Mouse (Mus musculus) embryonic facial prominence, embryonic 12.5 days (tissue): ENCODE results near the gene 4930544D05Rik. TPM values are rescaled to one million over a fixed set of nuclear protein-coding genes. Genes with fewer than 3 reads are reported as not detected.

ENCODE experiments used
- ATAC-seq: fragments of 200-750 bp; cut with Nextera tagmentation; 2 replicates; pipeline ENCODE4 v1.8.0; 2017; ENCODE audit not compliant: insufficient number of reproducible peaks, insufficient read depth, low FRiP score, low TSS enrichment
- H3K27ac ChIP-seq: fragments of 300-500 bp; sonication (generic); 2 replicates; pipeline ENCODE4 v1.5.1; 2016; ENCODE audit warnings: mild to moderate bottlenecking
- H3K27me3 ChIP-seq: fragments of 300-500 bp; sonication (generic); 2 replicates; pipeline ENCODE4 v1.6.1; 2016; ENCODE audit warnings: mild to moderate bottlenecking, moderate library complexity
- H3K36me3 ChIP-seq: fragments of 300-500 bp; sonication (generic); 2 replicates; pipeline ENCODE4 v1.6.1; 2016; ENCODE audit warnings: mild to moderate bottlenecking
- H3K4me1 ChIP-seq: fragments of 300-500 bp; sonication (generic); 2 replicates; pipeline ENCODE4 v1.6.1; 2016
- H3K4me2 ChIP-seq: fragments of 300-500 bp; sonication (generic); replicated peaks from 2 replicates; pipeline ENCODE4 v1.6.1; 2016; ENCODE audit warnings: mild to moderate bottlenecking, moderate library complexity
- H3K4me3 ChIP-seq: fragments of 300-500 bp; sonication (generic); 2 replicates; pipeline ENCODE4 v1.5.1; 2016; ENCODE audit warnings: mild to moderate bottlenecking
- H3K9ac ChIP-seq: fragments of 300-500 bp; sonication (generic); 2 replicates; pipeline ENCODE4 v1.6.1; 2016; ENCODE audit warnings: mild to moderate bottlenecking, moderate library complexity
- H3K9me3 ChIP-seq: fragments of 300-500 bp; sonication (generic); 2 replicates; pipeline ENCODE4 v1.6.1; 2016; ENCODE audit warnings: mild to moderate bottlenecking, moderate library complexity
- WGBS: fragments of 180-500 bp; shearing (Covaris S2); methylation state at CpG from one replicate; pipeline ENCODE4 v1.1.7; 2016; 5-methylcytosine and 5-hydroxymethylcytosine counted together
- polyA plus RNA-seq: library from polyadenylated mRNA; unstranded; fragments of >200 nt; fragmentation: Nextera tagmentation; extraction: Ambion mirVana; gene quantifications from 2 replicates; pipeline ENCODE4 v1.2.1, GENCODE M21; 2016

Gene 4930544D05Rik
- polyA plus RNA-seq, 1 experiment from 2014 or later: not detected

DNA sequence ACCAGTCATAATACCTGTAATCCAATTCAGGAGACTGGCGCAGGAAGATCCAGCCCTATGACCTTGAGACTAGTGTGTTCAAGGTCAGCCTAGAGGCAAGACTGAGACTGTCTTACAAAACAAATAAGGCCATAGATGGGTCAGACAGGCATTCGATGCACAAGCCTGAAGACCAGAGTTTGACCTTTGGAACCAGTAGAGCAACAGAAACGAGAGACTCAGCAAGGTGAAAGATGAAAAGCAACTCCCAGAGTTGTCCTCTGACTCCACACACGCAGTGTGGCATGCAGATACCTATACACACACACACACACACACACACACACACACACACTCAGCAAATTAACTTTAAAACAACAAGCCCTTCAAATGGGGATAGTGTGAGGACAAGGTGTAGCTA lies 11.2 kb downstream of the 4930544D05Rik start:
- H3K4me1 ChIP-seq: no peaks in the 10 kb centered on the region
- H3K4me2 ChIP-seq: no peak overlapping the region
- no peak overlapping the region for H3K27ac ChIP-seq
- no peak overlapping the region for H3K4me3 ChIP-seq
- no peak overlapping the region for H3K9ac ChIP-seq
- WGBS: 65% methylated on average over 4 of the region's 4 CpGs
- no peaks in the 10 kb centered on the region for H3K27me3 ChIP-seq
- H3K36me3 ChIP-seq: no peaks in the 10 kb centered on the region
- ATAC-seq: no peak
- no peaks in the 10 kb centered on the region for H3K9me3 ChIP-seq

DNA sequence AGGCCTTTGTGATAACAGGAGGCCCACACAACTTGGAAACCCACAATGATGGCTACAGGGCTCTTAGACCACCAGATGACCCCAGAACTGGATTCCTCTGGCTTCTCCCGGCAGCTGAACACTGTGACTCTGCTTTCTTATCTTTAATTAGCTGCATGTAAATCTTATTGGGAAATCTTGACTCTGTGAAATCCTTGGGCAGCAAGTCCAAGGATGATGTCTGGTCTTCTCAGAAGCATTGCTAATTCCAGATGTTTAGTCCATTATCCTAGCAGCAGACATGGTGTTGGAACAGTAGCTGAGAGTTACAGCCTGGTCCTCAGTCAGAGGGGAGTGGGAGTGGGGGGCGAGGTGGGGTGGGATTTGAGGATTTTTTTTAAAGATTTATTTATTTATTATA lies 12.8 kb downstream of the 4930544D05Rik start:
- H3K4me3 ChIP-seq: no peak overlapping the region

DNA sequence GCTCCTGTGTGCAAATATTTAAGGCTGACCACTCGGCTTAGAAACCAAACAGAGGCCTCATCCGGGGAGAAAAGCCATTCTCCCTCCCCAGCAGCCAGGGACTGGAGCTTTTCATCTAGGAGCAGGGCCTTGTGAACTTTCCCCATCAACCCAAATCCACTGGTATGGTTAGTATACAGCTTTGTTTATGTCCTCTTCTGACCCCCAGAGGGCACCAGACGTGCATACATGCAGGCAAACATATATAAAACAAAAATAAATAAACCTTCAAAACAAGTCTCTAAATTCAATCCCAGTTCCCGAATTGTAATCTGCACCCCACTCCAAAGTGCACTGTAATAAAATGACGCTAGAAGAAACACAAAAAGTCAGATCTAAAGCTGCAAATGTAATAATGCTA lies 13.9 kb downstream of the 4930544D05Rik start:
- Histone ChIP-seq H3K4me3 (no peak overlapping the region), H3K9me3 (no peaks in the 10 kb centered on the region), H3K4me1 (no peaks in the 10 kb centered on the region), H3K4me2 (no peak overlapping the region), H3K27ac (no peak overlapping the region), H3K9ac (no peak overlapping the region), H3K27me3 (no peaks in the 10 kb centered on the region), H3K36me3 (no peaks in the 10 kb centered on the region)
- 60% methylated on average over 5 of the region's 5 CpGs for WGBS
- no peak for ATAC-seq

More for the DNA sequence above, 12.8 kb downstream of the 4930544D05Rik start:
- no peaks in the 10 kb centered on the region for H3K36me3 ChIP-seq
- ATAC-seq: no peak
- H3K4me1 ChIP-seq: no peaks in the 10 kb centered on the region
- no peaks in the 10 kb centered on the region for H3K27me3 ChIP-seq
- H3K27ac ChIP-seq: no peak overlapping the region
- WGBS: 74% methylated on average over 2 of the region's 2 CpGs
- no peak overlapping the region for H3K9ac ChIP-seq
- no peak overlapping the region for H3K4me2 ChIP-seq
- H3K9me3 ChIP-seq: no peaks in the 10 kb centered on the region

DNA sequence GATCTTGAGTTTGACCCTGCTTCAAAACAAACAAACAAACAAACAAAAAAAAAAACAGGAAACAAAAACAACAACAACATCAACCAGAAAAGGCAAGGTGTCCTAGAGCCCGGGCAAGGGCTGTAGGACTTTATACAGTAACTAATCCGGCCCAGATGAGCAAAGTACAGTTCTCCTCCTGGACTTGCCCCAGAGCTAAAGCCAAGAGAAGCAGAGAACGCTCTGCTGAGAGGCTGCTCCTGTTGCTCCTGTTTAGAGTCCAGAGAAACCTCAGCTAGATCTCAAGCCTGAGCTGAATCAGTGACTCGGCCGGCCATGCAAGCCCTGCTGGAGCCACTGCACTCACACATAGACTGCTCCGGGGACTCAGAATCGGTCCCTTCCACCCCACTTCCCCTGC lies 14.5 kb downstream of the 4930544D05Rik start:
- H3K9me3 ChIP-seq: no peaks in the 10 kb centered on the region
- 73% methylated on average over 7 of the region's 7 CpGs for WGBS
- H3K4me3 ChIP-seq: no peak overlapping the region
- ATAC-seq: no peak
- no peak overlapping the region for H3K9ac ChIP-seq
- H3K27me3 ChIP-seq: no peaks in the 10 kb centered on the region
- H3K4me1 ChIP-seq: no peaks in the 10 kb centered on the region
- H3K4me2 ChIP-seq: no peak overlapping the region
- no peak overlapping the region for H3K27ac ChIP-seq
- no peaks in the 10 kb centered on the region for H3K36me3 ChIP-seq

DNA sequence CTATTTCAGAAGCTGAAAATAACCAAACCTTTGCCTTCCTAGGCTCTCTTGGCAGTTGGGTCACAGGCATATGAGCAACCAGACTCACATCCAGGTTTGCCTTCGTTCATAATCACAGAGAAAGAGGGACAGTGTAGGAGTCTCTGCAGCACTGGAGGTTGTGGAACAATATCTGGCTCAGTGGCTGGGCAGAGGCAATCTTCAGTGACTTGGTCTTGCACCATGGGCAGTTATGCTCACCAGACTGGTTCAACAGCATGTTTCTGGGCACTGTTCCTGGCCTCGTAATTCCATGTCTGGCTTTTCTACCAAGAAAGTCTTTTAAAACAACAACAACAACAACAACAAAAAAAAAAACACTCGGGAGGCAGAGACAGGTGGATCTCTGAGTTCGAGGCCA lies 20.0 kb downstream of the 4930544D05Rik start:
- H3K9ac ChIP-seq: no peak overlapping the region
- ATAC-seq: no peak
- H3K27me3 ChIP-seq: no peaks in the 10 kb centered on the region
- no peak overlapping the region for H3K27ac ChIP-seq
- no peak overlapping the region for H3K4me3 ChIP-seq
- no peaks in the 10 kb centered on the region for H3K9me3 ChIP-seq
- no peaks in the 10 kb centered on the region for H3K4me1 ChIP-seq
- WGBS: 78% methylated on average over 4 of the region's 4 CpGs
- no peak overlapping the region for H3K4me2 ChIP-seq
- no peaks in the 10 kb centered on the region for H3K36me3 ChIP-seq

DNA sequence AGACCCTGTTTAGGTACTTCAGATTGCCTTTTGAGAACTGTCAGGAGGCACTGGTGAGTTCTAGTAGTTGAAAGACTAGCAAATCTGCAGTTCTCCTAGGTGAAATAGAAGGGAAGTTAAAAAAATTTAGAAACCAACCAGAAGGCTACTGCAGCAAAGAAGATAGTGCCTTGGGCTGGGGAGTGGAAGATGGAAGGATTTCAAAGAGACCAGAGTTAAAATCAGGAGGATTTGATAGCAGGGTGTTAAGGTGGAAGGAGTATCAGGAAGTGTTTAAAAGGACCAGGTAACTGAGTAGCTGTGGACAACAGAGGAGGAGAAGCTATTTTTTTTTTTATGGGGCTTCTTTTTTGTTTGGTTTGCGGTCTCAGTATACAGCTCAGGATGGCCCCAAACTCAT lies 22.1 kb downstream of the 4930544D05Rik start:
- WGBS: 100% methylated on average over 1 of the region's 1 CpGs
- no peak overlapping the region for H3K9ac ChIP-seq
- H3K27ac ChIP-seq: no peak overlapping the region
- H3K9me3 ChIP-seq: no peaks in the 10 kb centered on the region
- peaks cover 3% of the 10 kb centered on the region; the same call in 1 of the 2 replicates for H3K36me3 ChIP-seq
- H3K4me1 ChIP-seq: no peaks in the 10 kb centered on the region
- no peak overlapping the region for H3K4me3 ChIP-seq
- H3K4me2 ChIP-seq: no peak overlapping the region
- no peaks in the 10 kb centered on the region for H3K27me3 ChIP-seq
- ATAC-seq: no peak

DNA sequence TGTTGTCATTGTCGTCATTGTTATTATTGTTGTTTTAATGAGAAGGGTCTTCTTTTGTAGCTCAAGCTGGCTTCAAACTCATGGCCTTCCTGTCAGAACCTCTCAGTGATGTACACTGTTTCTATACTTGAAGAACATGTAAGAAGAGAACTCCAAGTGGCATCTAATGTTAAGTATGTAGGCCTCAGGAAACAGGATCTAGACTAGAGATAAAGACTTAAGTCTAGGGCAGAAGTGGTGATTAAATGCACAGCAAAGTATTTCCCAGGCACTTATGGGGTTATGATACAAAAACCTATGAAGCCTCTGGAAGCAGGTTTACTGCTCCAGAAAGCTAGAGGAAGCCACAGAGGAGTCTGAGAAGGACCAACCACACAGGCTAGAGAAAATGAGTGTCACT lies 22.6 kb downstream of the 4930544D05Rik start:
- H3K9me3 ChIP-seq: no peaks in the 10 kb centered on the region
- 82% methylated on average over 1 of the region's 1 CpGs for WGBS

DNA sequence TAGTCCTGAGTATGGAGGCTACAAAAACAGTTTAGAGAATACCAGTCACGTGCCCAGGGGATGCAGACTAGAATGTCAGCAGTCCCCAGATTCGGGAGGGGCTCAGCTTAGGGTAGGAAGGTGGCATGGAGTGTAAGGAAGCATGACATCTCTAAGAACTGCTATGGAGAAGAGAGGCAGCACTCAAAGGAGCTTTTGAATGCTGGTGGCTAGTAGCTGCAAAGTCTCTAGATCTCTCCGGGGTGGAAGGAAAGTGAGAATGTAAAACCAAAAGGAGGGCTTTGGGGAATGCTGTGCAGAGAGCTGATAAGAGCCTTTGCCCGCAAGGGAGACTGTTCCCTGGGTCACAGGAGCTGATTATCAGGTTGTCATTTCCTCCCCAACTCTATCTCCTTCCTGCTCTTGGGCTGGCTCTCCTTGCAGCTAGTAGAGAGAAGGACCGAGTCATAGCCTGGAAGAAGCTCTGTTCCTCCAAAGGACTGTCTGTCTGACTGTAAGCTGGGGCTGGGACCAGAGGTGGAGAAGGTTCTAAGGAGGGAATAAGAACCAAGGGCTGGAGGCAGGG lies 23.1 kb downstream of the 4930544D05Rik start, which contains the start of gene Gp1ba:
TSS of gene Gp1ba (plus strand) at position 409 of the 565 bp plus-strand sequence.
- H3K4me3 ChIP-seq: no peak within 1 kb of the TSS
- H3K36me3 ChIP-seq: peaks cover 11% of the 10 kb centered on the region; the same call in 1 of the 2 replicates
- H3K9me3 ChIP-seq: no peaks in the 10 kb centered on the region
- H3K4me2 ChIP-seq: no peak within 1 kb of the TSS
- H3K4me1 ChIP-seq: no peaks in the 10 kb centered on the region
- H3K27me3 ChIP-seq: no peaks in the 10 kb centered on the region
- no peak within 1 kb of the TSS for H3K9ac ChIP-seq
- no peak for ATAC-seq
- H3K27ac ChIP-seq: no peak within 1 kb of the TSS
- 49% methylated on average over 5 of the region's 5 CpGs for WGBS

More for the DNA sequence above, 22.6 kb downstream of the 4930544D05Rik start:
- no peak overlapping the region for H3K27ac ChIP-seq
- no peaks in the 10 kb centered on the region for H3K4me1 ChIP-seq
- no peaks in the 10 kb centered on the region for H3K27me3 ChIP-seq
- no peak overlapping the region for H3K4me3 ChIP-seq
- no peak overlapping the region for H3K9ac ChIP-seq
- peaks cover 8% of the 10 kb centered on the region; the same call in 1 of the 2 replicates for H3K36me3 ChIP-seq
- no peak overlapping the region for H3K4me2 ChIP-seq
- ATAC-seq: no peak

DNA sequence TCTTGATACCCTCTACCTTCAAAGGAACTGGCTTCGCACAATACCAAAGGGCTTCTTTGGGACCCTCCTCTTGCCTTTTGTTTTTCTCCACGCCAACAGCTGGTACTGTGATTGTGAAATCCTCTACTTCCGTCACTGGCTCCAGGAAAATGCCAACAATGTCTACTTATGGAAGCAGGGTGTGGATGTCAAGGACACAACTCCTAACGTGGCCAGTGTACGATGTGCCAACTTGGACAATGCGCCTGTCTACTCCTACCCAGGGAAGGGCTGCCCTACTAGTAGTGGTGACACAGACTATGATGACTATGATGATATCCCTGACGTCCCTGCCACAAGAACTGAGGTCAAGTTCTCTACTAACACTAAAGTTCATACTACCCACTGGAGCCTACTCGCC lies 24.3 kb downstream of the 4930544D05Rik start:
- Histone ChIP-seq H3K27me3 (no peaks in the 10 kb centered on the region), H3K4me3 (no peak overlapping the region), H3K27ac (no peak overlapping the region), H3K4me1 (0 out of 2 replicates have a peak, but pooled peaks cover under 1% of the 10 kb centered on the region), H3K4me2 (no peak overlapping the region), H3K9me3 (no peaks in the 10 kb centered on the region), H3K36me3 (peaks cover 22% of the 10 kb centered on the region), H3K9ac (no peak overlapping the region)
- no peak for ATAC-seq
- 83% methylated on average over 8 of the region's 8 CpGs for WGBS

DNA sequence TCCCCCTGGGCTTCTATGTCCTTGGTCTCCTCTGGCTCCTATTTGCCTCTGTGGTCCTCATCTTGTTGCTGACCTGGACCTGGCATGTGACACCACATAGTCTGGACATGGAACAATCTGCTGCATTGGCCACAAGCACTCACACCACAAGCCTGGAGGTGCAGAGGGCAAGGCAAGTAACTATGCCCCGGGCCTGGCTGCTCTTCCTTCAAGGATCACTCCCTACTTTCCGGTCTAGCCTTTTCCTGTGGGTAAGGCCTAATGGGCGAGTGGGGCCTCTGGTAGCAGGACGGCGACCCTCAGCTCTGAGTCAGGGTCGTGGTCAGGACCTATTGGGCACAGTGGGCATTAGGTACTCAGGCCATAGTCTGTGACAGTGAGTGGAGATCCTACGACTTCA lies 25.6 kb downstream of the 4930544D05Rik start:
- no peaks in the 10 kb centered on the region for H3K27me3 ChIP-seq
- H3K36me3 ChIP-seq: peaks cover 30% of the 10 kb centered on the region
- H3K27ac ChIP-seq: no peak overlapping the region
- H3K9ac ChIP-seq: no peak overlapping the region
- 78% methylated on average over 7 of the region's 7 CpGs for WGBS
- no peaks in the 10 kb centered on the region for H3K9me3 ChIP-seq
- no peak overlapping the region for H3K4me3 ChIP-seq
- H3K4me1 ChIP-seq: peaks cover 12% of the 10 kb centered on the region
- no peak overlapping the region for H3K4me2 ChIP-seq
- ATAC-seq: no peak

DNA sequence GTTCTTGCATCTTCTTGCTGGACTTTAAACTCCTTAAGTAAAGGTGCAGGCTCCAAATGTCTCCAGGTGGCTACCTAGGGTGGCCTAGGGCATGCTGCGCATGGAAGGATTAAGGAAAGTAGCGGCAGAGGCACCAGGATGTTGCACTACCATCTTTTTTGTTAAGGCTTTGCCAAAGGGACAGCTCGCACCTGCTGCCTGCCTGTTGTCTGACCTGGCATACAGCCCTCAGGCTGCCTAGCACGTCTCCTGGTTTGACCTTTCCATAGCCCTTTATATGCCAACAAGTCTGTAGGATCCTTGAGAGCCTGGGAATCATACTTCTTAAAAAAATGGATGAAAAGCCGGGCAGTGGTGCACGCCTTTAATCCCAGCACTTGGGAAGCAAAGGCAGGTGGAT lies 27.4 kb downstream of the 4930544D05Rik start:
- Histone ChIP-seq H3K36me3 (peaks cover 30% of the 10 kb centered on the region), H3K4me1 (peaks cover 12% of the 10 kb centered on the region), H3K4me2 (no peak overlapping the region), H3K9ac (no peak overlapping the region), H3K27ac (no peak overlapping the region), H3K27me3 (no peaks in the 10 kb centered on the region), H3K9me3 (no peaks in the 10 kb centered on the region), H3K4me3 (no peak overlapping the region)
- no peak for ATAC-seq
- WGBS: 92% methylated on average over 6 of the region's 6 CpGs

DNA sequence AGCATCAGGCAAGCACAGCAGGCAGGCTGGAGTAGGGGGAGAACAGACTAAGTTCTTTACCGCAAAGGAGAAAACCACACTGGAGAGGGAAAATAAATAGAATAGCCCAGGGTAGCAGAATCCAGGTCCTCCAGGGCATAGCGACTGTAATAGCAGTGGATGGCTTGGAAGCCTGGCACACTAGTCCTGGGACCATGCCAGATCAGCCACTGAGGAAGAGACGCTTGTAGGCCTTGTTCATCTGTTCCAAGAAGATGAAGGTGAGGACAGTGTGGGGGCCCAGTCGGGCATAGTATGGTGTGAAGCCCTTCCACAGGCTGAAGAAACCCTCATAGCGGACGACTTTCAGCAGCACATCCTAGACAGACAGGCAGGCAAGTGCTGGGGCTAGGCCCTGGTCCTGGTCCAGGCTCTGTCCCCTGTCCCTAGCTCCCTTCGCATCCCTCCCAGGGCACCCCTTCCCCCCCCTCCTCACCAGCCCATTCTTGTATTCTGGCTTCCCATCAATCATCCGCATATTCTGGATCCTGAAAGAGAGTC lies 29.0 kb downstream of the 4930544D05Rik start:
- 98% methylated on average over 8 of the region's 8 CpGs for WGBS
- H3K27ac ChIP-seq: no peak overlapping the region
- H3K4me3 ChIP-seq: no peak overlapping the region
- H3K4me1 ChIP-seq: peaks cover 25% of the 10 kb centered on the region
- no peak overlapping the region for H3K4me2 ChIP-seq
- no peaks in the 10 kb centered on the region for H3K27me3 ChIP-seq
- no peak for ATAC-seq
- H3K9ac ChIP-seq: peak overlapping the region; percentile 17; the same call in 1 of the 2 replicates
- H3K9me3 ChIP-seq: no peaks in the 10 kb centered on the region
- peaks cover 43% of the 10 kb centered on the region for H3K36me3 ChIP-seq
